Mouse (Mus musculus): Measurements from ENCODE around the gene Utp20. TPM values are rescaled to one million over a fixed set of nuclear protein-coding genes. Genes with fewer than 3 reads are reported as not detected.

Gene Utp20
- total and polyA plus RNA-seq, 3 experiments, result 3.4 to 12.8 (median 11.1) TPM

DNA sequence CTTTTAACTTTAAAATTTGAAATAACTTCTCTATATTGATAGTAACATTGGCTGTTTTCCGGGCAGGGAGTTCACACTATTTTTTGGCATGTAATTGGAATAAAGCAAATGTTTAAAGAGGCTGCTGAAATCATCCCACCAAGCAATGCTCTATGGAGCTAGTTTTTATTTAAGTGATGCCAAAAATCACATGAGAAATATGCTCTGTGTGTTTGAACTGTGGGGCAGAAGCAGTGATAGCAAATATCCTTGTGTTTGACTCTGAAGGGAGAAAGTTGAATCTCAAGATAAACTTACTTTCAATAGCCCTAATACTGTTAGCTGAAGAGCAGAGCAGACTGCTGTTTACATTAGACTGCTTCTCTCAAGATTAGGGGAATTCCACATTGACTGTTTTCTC lies 107.0 kb downstream of the Utp20 start:
- no peaks in the 10 kb centered on the region for H3K4me1 ChIP-seq (ENCODE audit: control insufficient read depth, insufficient read depth, low read length)
- TF ChIP-seq POLR2A (IDR thresholded peaks at IDR 0.05; ENCODE audit: insufficient read depth, low read depth, low read length), result no peak
- TF ChIP-seq EP300 (IDR thresholded peaks at IDR 0.05; ENCODE audit: insufficient read depth, low read depth, low read length), result no peak
- H3K9ac ChIP-seq (ENCODE audit: low read depth, low read length), result no peak overlapping the region
- H3K27ac ChIP-seq, result no peak overlapping the region
- intact Hi-C loops (cut with DNase I), result no loop called here
- 43% methylated on average over 1 of the region's 1 CpGs for WGBS
- H3K27me3 ChIP-seq (ENCODE audit: control insufficient read depth, insufficient read depth, low read length), result no peaks in the 10 kb centered on the region
- no peak for DNase-seq
- no peak overlapping the region for H3K4me3 ChIP-seq
- no peaks in the 10 kb centered on the region for H3K36me3 ChIP-seq (ENCODE audit: control insufficient read depth, insufficient read depth, low read length)
- no peaks in the 10 kb centered on the region for H3K79me2 ChIP-seq (replicated peaks; ENCODE audit: control insufficient read depth, insufficient read depth, low read length)

DNA sequence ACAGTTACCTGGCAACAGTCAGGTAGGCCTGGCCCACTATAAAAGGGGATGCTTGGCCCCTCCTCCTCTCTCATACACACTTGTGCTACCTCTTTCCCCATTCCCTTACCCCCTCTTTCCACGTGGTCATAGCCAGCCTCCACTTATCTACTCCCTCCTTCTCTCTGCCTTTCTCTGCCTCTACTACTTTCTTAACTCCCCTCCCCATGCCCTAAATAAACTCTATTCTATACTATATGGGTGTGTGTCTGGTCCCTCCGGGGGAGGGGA lies 108.9 kb downstream of the Utp20 start:
- no peaks in the 10 kb centered on the region for H3K27me3 ChIP-seq (ENCODE audit: control insufficient read depth, insufficient read depth, low read length)
- no peak overlapping the region for H3K9ac ChIP-seq (ENCODE audit: low read depth, low read length)
- intact Hi-C loops (cut with DNase I), result no loop called here
- no peaks in the 10 kb centered on the region for H3K36me3 ChIP-seq (ENCODE audit: control insufficient read depth, insufficient read depth, low read length)
- TF ChIP-seq CTCF (IDR thresholded peaks at IDR 0.05) (no peak), EP300 (IDR thresholded peaks at IDR 0.05; ENCODE audit: insufficient read depth, low read depth, low read length) (no peak), POLR2A (IDR thresholded peaks at IDR 0.05; ENCODE audit: insufficient read depth, low read depth, low read length) (no peak)
- 47% methylated on average over 2 of the region's 2 CpGs for WGBS
- no peaks in the 10 kb centered on the region for H3K79me2 ChIP-seq (replicated peaks; ENCODE audit: control insufficient read depth, insufficient read depth, low read length)
- DNase-seq, result no peak
- no peak overlapping the region for H3K27ac ChIP-seq
- no peaks in the 10 kb centered on the region for H3K4me1 ChIP-seq (ENCODE audit: control insufficient read depth, insufficient read depth, low read length)
- H3K4me3 ChIP-seq, result no peak overlapping the region

DNA sequence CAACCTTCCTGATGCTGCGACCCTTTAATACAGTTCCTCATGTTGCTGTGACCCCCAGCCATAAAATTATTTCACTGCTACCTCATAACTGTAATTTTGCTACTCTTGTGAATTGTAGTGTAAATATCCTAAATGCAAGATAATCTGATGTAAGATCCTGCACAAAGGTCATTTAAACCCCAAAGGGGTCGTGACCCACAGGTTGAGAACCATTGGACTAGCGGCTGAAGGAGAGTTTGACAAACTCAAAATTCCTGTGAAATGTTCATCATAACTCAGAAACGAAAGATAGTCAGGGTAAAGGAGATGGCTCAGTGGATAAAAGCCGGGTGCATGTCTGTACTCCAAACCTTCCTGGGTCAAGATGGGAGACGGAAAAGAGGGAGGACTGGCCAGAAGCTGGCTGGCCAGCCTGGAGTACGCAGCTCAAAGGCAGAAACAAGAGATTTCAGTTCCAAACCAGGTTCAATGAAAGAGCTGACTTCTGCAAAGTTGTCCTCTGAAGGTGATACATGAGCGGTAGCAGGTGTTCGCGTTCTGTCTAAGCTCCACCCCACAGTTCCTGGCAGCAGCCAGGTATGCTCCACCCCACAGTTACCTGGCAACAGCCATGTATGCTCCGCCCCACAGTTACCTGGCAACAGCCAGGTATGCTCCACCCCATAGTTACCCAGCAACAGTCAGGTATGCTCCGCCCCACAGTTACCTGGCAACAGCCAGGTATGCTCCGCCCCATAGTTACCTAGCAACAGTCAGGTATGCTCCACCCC lies 109.4 kb downstream of the Utp20 start:
- H3K36me3 ChIP-seq (ENCODE audit: control insufficient read depth, insufficient read depth, low read length), result no peaks in the 10 kb centered on the region
- intact Hi-C loops (cut with DNase I), result no loop called here
- no peaks in the 10 kb centered on the region for H3K27me3 ChIP-seq (ENCODE audit: control insufficient read depth, insufficient read depth, low read length)
- H3K27ac ChIP-seq, result no peak overlapping the region
- H3K4me3 ChIP-seq, result no peak overlapping the region
- DNase-seq, result no peak
- no peak overlapping the region for H3K9ac ChIP-seq (ENCODE audit: low read depth, low read length)
- no peak for TF ChIP-seq EP300 (IDR thresholded peaks at IDR 0.05; ENCODE audit: insufficient read depth, low read depth, low read length)
- WGBS, result 52% methylated on average over 13 of the region's 13 CpGs
- no peaks in the 10 kb centered on the region for H3K79me2 ChIP-seq (replicated peaks; ENCODE audit: control insufficient read depth, insufficient read depth, low read length)
- no peaks in the 10 kb centered on the region for H3K4me1 ChIP-seq (ENCODE audit: control insufficient read depth, insufficient read depth, low read length)

- H3K4me1 ChIP-seq (ENCODE audit: control insufficient read depth, insufficient read depth, low read length), result no peaks in the 10 kb centered on the region
- H3K27ac ChIP-seq, result no peak overlapping the region
- no peak for DNase-seq
- intact Hi-C loops (cut with DNase I), result no loop called here
- no peak overlapping the region for H3K4me3 ChIP-seq
- WGBS, result 85% methylated on average over 6 of the region's 6 CpGs
- H3K9ac ChIP-seq (ENCODE audit: low read depth, low read length), result no peak overlapping the region
- no peaks in the 10 kb centered on the region for H3K27me3 ChIP-seq (ENCODE audit: control insufficient read depth, insufficient read depth, low read length)
- H3K36me3 ChIP-seq (ENCODE audit: control insufficient read depth, insufficient read depth, low read length), result no peaks in the 10 kb centered on the region
- TF ChIP-seq POLR2A (IDR thresholded peaks at IDR 0.05; ENCODE audit: insufficient read depth, low read depth, low read length) (no peak), EP300 (IDR thresholded peaks at IDR 0.05; ENCODE audit: insufficient read depth, low read depth, low read length) (no peak), CTCF (IDR thresholded peaks at IDR 0.05) (no peak)
- H3K79me2 ChIP-seq (replicated peaks; ENCODE audit: control insufficient read depth, insufficient read depth, low read length), result no peaks in the 10 kb centered on the region
Measured at GRCm38 (mm10) chr10:88715621-88716020, 111.0 kb downstream of the Utp20 start.

DNA sequence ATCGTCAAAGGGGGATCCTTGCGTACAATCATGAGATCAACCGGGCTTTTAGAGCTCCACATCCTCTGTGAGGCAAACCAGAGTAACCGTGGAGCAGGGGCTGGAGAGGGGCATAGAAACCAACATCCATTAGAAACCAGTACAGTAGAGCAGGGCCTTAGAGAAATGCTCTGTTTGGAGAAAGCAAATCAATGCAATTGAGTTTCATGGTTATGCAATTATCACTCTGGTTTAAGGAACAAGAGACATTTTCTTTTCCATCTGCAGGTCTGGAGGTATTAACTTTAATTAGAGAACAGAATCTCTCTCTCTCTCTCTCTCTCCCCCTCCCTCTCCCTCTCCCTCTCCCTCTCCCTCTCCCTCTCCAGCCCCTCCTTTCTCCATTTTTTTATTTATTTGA lies 111.9 kb downstream of the Utp20 start:
- H3K79me2 ChIP-seq (replicated peaks; ENCODE audit: control insufficient read depth, insufficient read depth, low read length), result no peaks in the 10 kb centered on the region
- H3K4me3 ChIP-seq, result no peak overlapping the region
- H3K27ac ChIP-seq, result no peak overlapping the region
- H3K27me3 ChIP-seq (ENCODE audit: control insufficient read depth, insufficient read depth, low read length), result no peaks in the 10 kb centered on the region
- TF ChIP-seq CTCF (IDR thresholded peaks at IDR 0.05) (no peak), POLR2A (IDR thresholded peaks at IDR 0.05; ENCODE audit: insufficient read depth, low read depth, low read length) (no peak), EP300 (IDR thresholded peaks at IDR 0.05; ENCODE audit: insufficient read depth, low read depth, low read length) (no peak)
- H3K4me1 ChIP-seq (ENCODE audit: control insufficient read depth, insufficient read depth, low read length), result no peaks in the 10 kb centered on the region
- no peaks in the 10 kb centered on the region for H3K36me3 ChIP-seq (ENCODE audit: control insufficient read depth, insufficient read depth, low read length)
- DNase-seq, result no peak
- intact Hi-C loops (cut with DNase I), result no loop called here
- WGBS, result 84% methylated on average over 4 of the region's 4 CpGs
- H3K9ac ChIP-seq (ENCODE audit: low read depth, low read length), result no peak overlapping the region

GRCm38 (mm10) chr10:88712359-88712758 lies 114.2 kb downstream of the Utp20 start:
- Histone ChIP-seq H3K9ac (ENCODE audit: low read depth, low read length) (no peak overlapping the region), H3K36me3 (ENCODE audit: control insufficient read depth, insufficient read depth, low read length) (no peaks in the 10 kb centered on the region), H3K4me1 (ENCODE audit: control insufficient read depth, insufficient read depth, low read length) (no peaks in the 10 kb centered on the region), H3K27ac (no peak overlapping the region), H3K27me3 (ENCODE audit: control insufficient read depth, insufficient read depth, low read length) (no peaks in the 10 kb centered on the region), H3K79me2 (replicated peaks; ENCODE audit: control insufficient read depth, insufficient read depth, low read length) (no peaks in the 10 kb centered on the region), H3K4me3 (no peak overlapping the region)
- WGBS, result 65% methylated on average over 6 of the region's 6 CpGs
- intact Hi-C loops (cut with DNase I), result no loop called here
- no peak for DNase-seq
- TF ChIP-seq CTCF (IDR thresholded peaks at IDR 0.05) (no peak), POLR2A (IDR thresholded peaks at IDR 0.05; ENCODE audit: insufficient read depth, low read depth, low read length) (no peak), EP300 (IDR thresholded peaks at IDR 0.05; ENCODE audit: insufficient read depth, low read depth, low read length) (no peak)
